Mouse (Mus musculus): ENCODE measurements around the gene Tcf15. TPM values are rescaled to one million over a fixed set of nuclear protein-coding genes. Genes with fewer than 3 reads are reported as not detected.

The Tcf15 gene
- total RNA-seq, 2 experiments from 2014 or later, result 4.3 to 4.7 TPM

GRCm38 (mm10) chr2:152159487-152159886, 16.1 kb downstream of the Tcf15 start:
- DNase-seq (ENCODE audit: extremely low spot score in 1 of 2, low spot score in 1 of 2), result no peak

GRCm38 (mm10) chr2:152166257-152166656, 22.9 kb downstream of the Tcf15 start:
- no peak for DNase-seq (ENCODE audit: extremely low spot score in 1 of 2, low spot score in 1 of 2)

GRCm38 (mm10) chr2:152167851-152168290, 24.5 kb downstream of the Tcf15 start:
- DNase-seq (ENCODE audit: extremely low spot score in 1 of 2, low spot score in 1 of 2), result peak; percentile 36 to 59

GRCm38 (mm10) chr2:152169377-152169776, 26.0 kb downstream of the Tcf15 start:
- DNase-seq (ENCODE audit: extremely low spot score in 1 of 2, low spot score in 1 of 2), result no peak

GRCm38 (mm10) chr2:152174861-152175260, 31.5 kb downstream of the Tcf15 start:
- DNase-seq (ENCODE audit: extremely low spot score in 1 of 2, low spot score in 1 of 2), result no peak

- no peak for DNase-seq (ENCODE audit: extremely low spot score in 1 of 2, low spot score in 1 of 2)
Observed at GRCm38 (mm10) chr2:152176659-152177058, 33.3 kb downstream of the Tcf15 start.

GRCm38 (mm10) chr2:152177162-152177805, 33.9 kb downstream of the Tcf15 start:
- DNase-seq (ENCODE audit: extremely low spot score in 1 of 2, low spot score in 1 of 2), result no peak

- no peak for DNase-seq (ENCODE audit: extremely low spot score in 1 of 2, low spot score in 1 of 2)
Observed at GRCm38 (mm10) chr2:152177806-152178170, 34.4 kb downstream of the Tcf15 start.

- DNase-seq (ENCODE audit: extremely low spot score in 1 of 2, low spot score in 1 of 2), result no peak
Observed at GRCm38 (mm10) chr2:152178345-152178744, 35.0 kb downstream of the Tcf15 start.

- no peak for DNase-seq (ENCODE audit: extremely low spot score in 1 of 2, low spot score in 1 of 2)
Observed at GRCm38 (mm10) chr2:152179301-152179700, 35.9 kb downstream of the Tcf15 start.

GRCm38 (mm10) chr2:152180323-152180722, 37.0 kb downstream of the Tcf15 start:
- no peak for DNase-seq (ENCODE audit: extremely low spot score in 1 of 2, low spot score in 1 of 2)

- DNase-seq (ENCODE audit: extremely low spot score in 1 of 2, low spot score in 1 of 2), result no peak
Observed at GRCm38 (mm10) chr2:152187132-152187531, 43.8 kb downstream of the Tcf15 start.

- no peak for DNase-seq (ENCODE audit: extremely low spot score in 1 of 2, low spot score in 1 of 2)
Observed at GRCm38 (mm10) chr2:152189213-152189612, 45.9 kb downstream of the Tcf15 start.

- DNase-seq (ENCODE audit: extremely low spot score in 1 of 2, low spot score in 1 of 2), result no peak
Observed at GRCm38 (mm10) chr2:152189640-152190039, 46.3 kb downstream of the Tcf15 start.

- DNase-seq (ENCODE audit: extremely low spot score in 1 of 2, low spot score in 1 of 2), result no peak
Observed at GRCm38 (mm10) chr2:152190161-152190560, 46.8 kb downstream of the Tcf15 start.

- DNase-seq (ENCODE audit: extremely low spot score in 1 of 2, low spot score in 1 of 2), result no peak
Observed at GRCm38 (mm10) chr2:152192591-152193345, 49.4 kb downstream of the Tcf15 start.

- DNase-seq (ENCODE audit: extremely low spot score in 1 of 2, low spot score in 1 of 2), result no peak
Observed at GRCm38 (mm10) chr2:152193346-152193710, 50.0 kb downstream of the Tcf15 start.

GRCm38 (mm10) chr2:152194586-152194985, 51.2 kb downstream of the Tcf15 start:
- no peak for DNase-seq (ENCODE audit: extremely low spot score in 1 of 2, low spot score in 1 of 2)

GRCm38 (mm10) chr2:152196896-152197295, 53.5 kb downstream of the Tcf15 start:
- no peak for DNase-seq (ENCODE audit: extremely low spot score in 1 of 2, low spot score in 1 of 2)

GRCm38 (mm10) chr2:152197301-152197712, 53.9 kb downstream of the Tcf15 start:
- DNase-seq (ENCODE audit: extremely low spot score in 1 of 2, low spot score in 1 of 2), result peak; percentile 36 to 38

Measured in layer of hippocampus, postnatal 25 days (tissue).